Mouse (Mus musculus): ENCODE results near the gene Pml.

The Pml gene

DNA sequence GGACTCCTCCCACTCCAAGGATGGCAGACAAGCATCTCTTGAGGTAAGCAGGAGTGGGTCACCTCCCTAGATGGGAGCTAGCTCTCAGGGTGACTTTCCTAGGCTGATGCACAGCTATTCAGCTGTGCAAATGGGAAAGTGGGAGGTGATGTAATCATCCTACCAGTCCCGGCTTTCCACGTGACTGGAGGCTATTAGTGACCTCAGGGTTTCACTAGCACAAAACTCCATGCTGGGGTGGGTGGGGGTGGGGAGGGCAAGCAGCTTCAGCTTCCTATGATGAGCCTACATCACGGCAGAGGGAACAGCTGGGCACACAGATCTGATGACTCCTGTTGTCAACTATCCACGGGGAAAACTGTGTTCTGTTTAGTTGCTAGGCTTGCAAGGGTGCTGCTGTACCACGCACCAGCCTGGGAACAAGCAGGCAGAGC is 74.8 kb downstream of the Pml start:
- no peak for DNase-seq (ENCODE audit: low read depth in 1 of 2, low spot score in 2 of 2)

DNA sequence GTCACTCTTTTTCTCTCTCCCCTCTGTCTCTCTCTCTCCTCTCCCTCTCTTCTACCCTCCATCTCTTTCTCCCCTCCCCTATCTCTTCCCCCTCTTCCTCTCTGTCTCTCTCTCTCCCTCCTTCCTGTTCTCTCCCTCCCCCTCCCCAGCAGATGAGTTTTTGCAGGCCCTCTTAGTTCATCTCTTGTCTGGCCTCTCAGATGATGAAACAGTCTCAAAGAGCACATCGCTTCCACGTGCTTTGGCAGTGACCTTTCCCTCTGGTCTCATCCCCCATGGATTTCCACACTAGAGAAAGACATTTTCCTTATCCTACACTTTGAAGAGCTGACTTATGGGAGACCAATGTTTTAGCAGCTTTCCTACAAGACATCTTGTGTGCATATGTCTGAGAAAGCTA is 76.7 kb downstream of the Pml start:
- no peak for DNase-seq (ENCODE audit: low read depth in 1 of 2, low spot score in 2 of 2)

DNA sequence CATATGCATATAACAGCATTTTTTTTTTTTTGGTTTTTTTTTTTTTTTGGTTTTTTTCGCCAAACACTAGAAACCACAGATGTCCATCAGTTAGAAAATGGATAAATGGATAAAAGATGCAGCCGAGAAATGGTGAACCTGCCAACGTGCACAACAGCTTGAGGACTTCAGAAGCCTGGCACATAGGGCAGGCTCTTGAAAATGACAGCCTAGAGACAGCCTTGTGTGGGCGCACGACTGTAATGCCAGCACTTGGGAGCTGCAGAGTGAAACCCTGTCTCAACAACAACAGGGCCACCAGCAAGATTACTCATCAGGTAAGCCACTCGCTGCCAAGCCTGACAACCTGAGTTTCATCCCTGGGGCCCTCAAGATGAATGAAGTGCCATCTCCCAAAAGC is 80.2 kb downstream of the Pml start:
- DNase-seq (ENCODE audit: low read depth in 1 of 2, low spot score in 2 of 2): no peak

DNA sequence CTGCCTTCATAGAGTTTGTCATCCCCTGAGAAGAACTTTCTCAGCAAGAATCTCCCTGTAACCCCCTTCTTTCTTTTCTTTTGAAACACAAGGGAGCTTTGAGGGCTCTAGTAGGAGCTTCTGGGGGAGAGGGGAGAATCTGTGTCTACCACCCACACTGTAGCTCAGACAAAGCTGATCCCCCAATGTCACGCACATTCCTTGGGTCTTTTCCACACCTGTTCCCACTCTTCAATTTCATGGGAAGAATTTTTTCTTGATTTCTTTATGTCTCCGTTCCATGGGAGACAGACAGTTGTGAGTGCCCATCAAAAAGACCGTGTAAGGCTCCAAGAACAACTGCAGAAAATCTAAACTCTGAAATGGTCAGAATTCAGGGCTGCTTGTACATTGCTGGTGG is 80.7 kb downstream of the Pml start:
- DNase-seq (ENCODE audit: low read depth in 1 of 2, low spot score in 2 of 2): no peak
